Mouse (Mus musculus): ENCODE data around the gene Gpx4. TPM values are rescaled to one million over a fixed set of nuclear protein-coding genes. Genes with fewer than 3 reads are reported as not detected.

The Gpx4 gene
- total RNA-seq (2023), result 100 to 1,000 TPM; 269 to 306 TPM

GRCm38 (mm10) chr10:80047041-80047565 is at the start of gene Gpx4:
Gene Gpx4, plus strand, starts transcription at chr10:80047166.

GRCm38 (mm10) chr10:80016511-80016910 is 30.5 kb upstream of the Gpx4 start, which contains the start of gene Arhgap45:
Gene Arhgap45, plus strand, starts transcription at chr10:80016653.

GRCm38 (mm10) chr10:80039559-80039979 is 7.4 kb upstream of the Gpx4 start, which contains the start of gene Polr2e:
Gene Polr2e, minus strand, starts transcription at chr10:80039795.

GRCm38 (mm10) chr10:80105460-80105859 is 58.5 kb downstream of the Gpx4 start, which contains the start of gene Sbno2:
Gene Sbno2, minus strand, starts transcription at chr10:80105571.

Other genes starting within 250 kb of the Gpx4 start
- under 1 TPM; 0.46 to 0.51 TPM for gene Misp, start 226.2 kb upstream of the Gpx4 start, total RNA-seq (2023)
- gene Ptbp1, start 192.7 kb upstream of the Gpx4 start, total RNA-seq (2023), result 100 to 1,000 TPM; 267 to 286 TPM
- gene Prtn3, start 172.7 kb upstream of the Gpx4 start, total RNA-seq (2023), result 100 to 1,000 TPM; 466 to 531 TPM
- 10 to 100 TPM; 20.7 to 23.9 TPM for gene Plppr3, start 172.5 kb upstream of the Gpx4 start, total RNA-seq (2023)
- 100 to 1,000 TPM; 527 to 568 TPM for gene Elane, start 160.9 kb upstream of the Gpx4 start, total RNA-seq (2023)
- not detected for gene Cfd, start 156.3 kb upstream of the Gpx4 start, total RNA-seq (2023)
- 10 to 100 TPM; 32.8 to 40.7 TPM for gene Med16, start 138.2 kb upstream of the Gpx4 start, total RNA-seq (2023)
- gene Gm26602, start 136.3 kb upstream of the Gpx4 start, total RNA-seq (2023), result not detected
- 1 to 10 TPM; 5.0 to 5.4 TPM for gene Kiss1r, start 130.2 kb upstream of the Gpx4 start, total RNA-seq (2023)
- 100 to 1,000 TPM; 488 to 566 TPM for gene R3hdm4, start 126.0 kb upstream of the Gpx4 start, total RNA-seq (2023)
- gene Arid3a, start 120.1 kb upstream of the Gpx4 start, total RNA-seq (2023), result 100 to 1,000 TPM; 187 to 197 TPM
- gene Wdr18, start 87.0 kb upstream of the Gpx4 start, total RNA-seq (2023), result 10 to 100 TPM in 1 of 2 experiments, 1 to 10 TPM in 1; 9.9 to 13.2 TPM
- gene Grin3b, start 76.5 kb upstream of the Gpx4 start, total RNA-seq (2023), result under 1 TPM in 1 of 2 experiments, not detected in 1; 0.26 TPM
- gene Tmem259, start 62.8 kb upstream of the Gpx4 start, total RNA-seq (2023), result 10 to 100 TPM; 68.0 to 69.4 TPM
- 100 to 1,000 TPM; 543 to 593 TPM for gene Cnn2, start 58.6 kb upstream of the Gpx4 start, total RNA-seq (2023)
- gene Abca7, start 50.7 kb upstream of the Gpx4 start, total RNA-seq (2023), result 100 to 1,000 TPM; 110 to 111 TPM
- gene Arhgap45, start 30.5 kb upstream of the Gpx4 start, total RNA-seq (2023), result 100 to 1,000 TPM; 428 to 464 TPM
- gene Polr2e, start 7.4 kb upstream of the Gpx4 start, total RNA-seq (2023), result 10 to 100 TPM; 34.8 to 48.1 TPM
- 100 to 1,000 TPM; 141 to 163 TPM for gene Sbno2, start 58.4 kb downstream of the Gpx4 start, total RNA-seq (2023)
- 100 to 1,000 TPM; 183 to 187 TPM for gene Stk11, start 68.6 kb downstream of the Gpx4 start, total RNA-seq (2023)
- 100 to 1,000 TPM; 108 to 123 TPM for gene Atp5d, start 91.5 kb downstream of the Gpx4 start, total RNA-seq (2023)
- gene Cbarp, start 93.7 kb downstream of the Gpx4 start, total RNA-seq (2023), result 1 to 10 TPM; 1.2 to 1.4 TPM
- gene Midn, start 101.1 kb downstream of the Gpx4 start, total RNA-seq (2023), result 100 to 1,000 TPM; 221 to 226 TPM
- gene Cirbp, start 118.8 kb downstream of the Gpx4 start, total RNA-seq (2023), result 10 to 100 TPM; 41.6 to 50.1 TPM
- 1 to 10 TPM; 5.1 to 7.1 TPM for gene 1600002K03Rik, start 125.8 kb downstream of the Gpx4 start, total RNA-seq (2023)
- gene Efna2, start 132.3 kb downstream of the Gpx4 start, total RNA-seq (2023), result not detected
- 10 to 100 TPM; 27.7 to 35.4 TPM for gene Mum1, start 179.3 kb downstream of the Gpx4 start, total RNA-seq (2023)
- 10 to 100 TPM; 57.5 to 61.4 TPM for gene Ndufs7, start 202.0 kb downstream of the Gpx4 start, total RNA-seq (2023)
- gene Gamt, start 213.8 kb downstream of the Gpx4 start, total RNA-seq (2023), result 1 to 10 TPM; 5.3 to 7.9 TPM
- gene Dazap1, start 214.3 kb downstream of the Gpx4 start, total RNA-seq (2023), result 10 to 100 TPM; 92.4 to 98.1 TPM
- 100 to 1,000 TPM; 825 to 854 TPM for gene Rps15, start 245.3 kb downstream of the Gpx4 start, total RNA-seq (2023)
- not detected for gene Apc2, start 248.8 kb downstream of the Gpx4 start, total RNA-seq (2023)